Mouse (Mus musculus) olfactory bulb, adult 2 months (tissue): Measurements from ENCODE around the gene Hist1h2ab. TPM values are rescaled to one million over a fixed set of nuclear protein-coding genes. Genes with fewer than 3 reads are reported as not detected.
"Not testable (repeated sequence)": the region's sequence is repeated elsewhere in the genome, so short reads cannot be mapped to it uniquely, and the experiment has no call there.

Experiments used
- H3K27ac ChIP-seq: fragments of 200-500 bp; 2 replicates; pipeline ENCODE4 v1.5.1; 2012; ENCODE audit warnings: low read depth, low read length; ENCODE audit not compliant: insufficient read depth
- H3K4me1 ChIP-seq: fragments of 200-500 bp; 2 replicates; pipeline ENCODE4 v1.6.1; 2012; ENCODE audit warnings: low read length; ENCODE audit not compliant: control insufficient read depth, insufficient read depth
- H3K4me3 ChIP-seq: fragments of 200-500 bp; 2 replicates; pipeline ENCODE4 v1.5.1; 2012; ENCODE audit warnings: mild to moderate bottlenecking, low read depth, low read length, moderate library complexity; ENCODE audit not compliant: insufficient read depth
- CTCF ChIP-seq: fragments of 200-500 bp; IDR thresholded peaks from 2 replicates; pipeline ENCODE4 v1.5.1; 2012; ENCODE audit warnings: low read depth, mild to moderate bottlenecking, low read length, moderate library complexity; ENCODE audit not compliant: insufficient read depth
- POLR2A ChIP-seq: fragments of 200-500 bp; IDR thresholded peaks from 2 replicates; pipeline ENCODE4 v1.6.1; 2012; ENCODE audit warnings: mild to moderate bottlenecking, low read depth, low read length, moderate library complexity; ENCODE audit not compliant: insufficient read depth
- WGBS: fragments of 180-500 bp; shearing (Covaris S2); methylation state at CpG from one replicate; pipeline ENCODE4 v1.1.7; 2018; 5-methylcytosine and 5-hydroxymethylcytosine counted together
- polyA plus RNA-seq: library from polyadenylated mRNA; stranded (reverse); fragments of >200 nt; gene quantifications from 2 replicates; pipeline ENCODE4 v1.2.4, GENCODE M21; 2012; ENCODE audit warnings: low replicate concordance; ENCODE audit not compliant: missing spikeins, insufficient read depth, insufficient read length

Gene Hist1h2ab
- polyA plus RNA-seq, 1 experiment, result not detected

GRCm38 (mm10) chr13:23716261-23717042 is 34.5 kb upstream of the Hist1h2ab start:
- Histone ChIP-seq H3K4me1 (no peaks in the 10 kb centered on the region), H3K27ac (no peak overlapping the region), H3K4me3 (no peak overlapping the region)
- no peak for TF ChIP-seq POLR2A
- no peak for TF ChIP-seq CTCF
- WGBS, result 87% methylated on average over 5 of the region's 5 CpGs

- WGBS, result 64% methylated on average over 11 of the region's 11 CpGs
- Histone ChIP-seq H3K4me1 (no peaks in the 10 kb centered on the region), H3K27ac (no peak overlapping the region), H3K4me3 (no peak overlapping the region)
- TF ChIP-seq POLR2A, result no peak
- TF ChIP-seq CTCF, result no peak
These were observed 33.8 kb upstream of the Hist1h2ab start for GRCm38 (mm10) chr13:23717176-23717575.

GRCm38 (mm10) chr13:23717593-23718245 is 33.2 kb upstream of the Hist1h2ab start:
- WGBS, result 23% methylated on average over 2 of the region's 2 CpGs
- not testable (repeated sequence) for H3K27ac ChIP-seq, H3K4me3 ChIP-seq, H3K4me1 ChIP-seq

GRCm38 (mm10) chr13:23724239-23724638 is 26.7 kb upstream of the Hist1h2ab start:
- H3K27ac ChIP-seq, result no peak overlapping the region
- no peak overlapping the region for H3K4me3 ChIP-seq
- no peaks in the 10 kb centered on the region for H3K4me1 ChIP-seq
- TF ChIP-seq CTCF (no peak), POLR2A (no peak)
- WGBS, result 89% methylated on average over 4 of the region's 4 CpGs

GRCm38 (mm10) chr13:23725213-23725612 is 25.7 kb upstream of the Hist1h2ab start:
- Histone ChIP-seq H3K4me3 (no peak overlapping the region), H3K27ac (no peak overlapping the region), H3K4me1 (no peaks in the 10 kb centered on the region)
- TF ChIP-seq POLR2A (no peak), CTCF (no peak)
- 59% methylated on average over 1 of the region's 1 CpGs for WGBS

- Histone ChIP-seq H3K4me1 (no peaks in the 10 kb centered on the region), H3K27ac (no peak overlapping the region), H3K4me3 (no peak overlapping the region)
- WGBS, result 83% methylated on average over 18 of the region's 18 CpGs
- TF ChIP-seq CTCF (no peak), POLR2A (no peak)
These were observed 22.3 kb upstream of the Hist1h2ab start for GRCm38 (mm10) chr13:23728472-23729191.

GRCm38 (mm10) chr13:23729192-23729525 is 21.8 kb upstream of the Hist1h2ab start:
- WGBS, result 71% methylated on average over 9 of the region's 9 CpGs
- Histone ChIP-seq H3K4me3 (no peak overlapping the region), H3K4me1 (no peaks in the 10 kb centered on the region), H3K27ac (no peak overlapping the region)
- no peak for TF ChIP-seq POLR2A
- TF ChIP-seq CTCF, result no peak

- H3K27ac ChIP-seq, result no peak overlapping the region
- H3K4me1 ChIP-seq, result no peaks in the 10 kb centered on the region
- TF ChIP-seq POLR2A (no peak), CTCF (no peak)
- no peak overlapping the region for H3K4me3 ChIP-seq
- WGBS, result 95% methylated on average over 5 of the region's 5 CpGs
These were observed 21.2 kb upstream of the Hist1h2ab start for GRCm38 (mm10) chr13:23729706-23730105.

- 57% methylated on average over 8 of the region's 8 CpGs for WGBS
- H3K4me1 ChIP-seq, result no peaks in the 10 kb centered on the region
- H3K27ac ChIP-seq, result no peak overlapping the region
- no peak for TF ChIP-seq CTCF
- no peak for TF ChIP-seq POLR2A
- H3K4me3 ChIP-seq, result no peak overlapping the region
These were observed 20.4 kb upstream of the Hist1h2ab start for GRCm38 (mm10) chr13:23730479-23730878.

- no peak overlapping the region for H3K27ac ChIP-seq
- 20% methylated on average over 8 of the region's 8 CpGs for WGBS
- H3K4me1 ChIP-seq, result no peaks in the 10 kb centered on the region
- no peak overlapping the region for H3K4me3 ChIP-seq
- TF ChIP-seq POLR2A (no peak), CTCF (no peak)
These were observed 18.6 kb upstream of the Hist1h2ab start for GRCm38 (mm10) chr13:23732156-23732804.
